Mouse (Mus musculus): ENCODE measurements around the gene Ndufs3. TPM values are rescaled to one million over a fixed set of nuclear protein-coding genes. Genes with fewer than 3 reads are reported as not detected.

The Ndufs3 gene
- total RNA-seq (2021): 100 to 1,000 TPM; 224 to 227 TPM
- long read RNA-seq, transcript Ndufs3-201 (7 exons, 1,046 nt): major isoform, 336 of 357 reads
- long read RNA-seq, partial matches to known transcripts: 4 of 357 reads
- long read RNA-seq, other reads (novel, unspliced or antisense): 16 of 357 reads

DNA sequence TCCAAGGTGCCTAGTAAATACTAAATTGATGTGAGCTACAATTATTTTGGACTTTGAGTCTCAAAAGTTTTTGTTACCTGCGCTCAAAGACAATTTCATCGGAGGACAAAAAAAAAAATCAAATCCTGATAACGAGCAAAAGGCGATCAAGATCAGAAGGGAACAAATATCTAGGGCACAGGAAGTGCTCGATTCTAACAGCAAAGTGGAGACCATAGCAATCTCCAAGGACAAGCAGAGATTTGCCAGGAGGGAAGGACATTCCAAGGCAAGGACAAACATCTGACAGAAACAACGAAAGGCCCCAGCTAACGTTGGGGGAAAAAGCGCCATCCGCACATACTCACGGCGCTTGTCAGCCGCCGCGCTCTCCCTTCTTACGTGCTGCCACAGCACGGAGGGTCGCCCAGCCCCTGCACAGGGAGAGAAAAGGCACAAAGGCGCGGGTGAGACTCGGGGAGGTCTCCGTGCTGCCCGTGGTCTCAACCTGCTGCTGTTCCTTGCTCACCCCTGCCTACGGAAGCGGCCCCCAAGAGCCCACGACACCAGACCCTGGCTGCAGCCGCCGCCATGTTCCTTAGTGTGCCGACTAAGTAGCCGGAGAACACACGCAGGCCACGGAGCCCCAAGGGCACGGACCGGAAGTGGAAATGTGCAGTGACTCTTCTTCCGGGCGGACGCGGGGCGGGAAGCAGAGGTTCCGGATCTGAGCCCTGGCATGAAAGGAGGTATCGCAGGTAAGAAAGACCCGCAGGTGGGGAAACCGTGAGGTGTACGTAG is at the start of gene Ndufs3, which contains the start of gene Kbtbd4:
Ndufs3 (minus strand) TSS at position 752 of the 780 bp plus-strand sequence.
Kbtbd4 (plus strand) TSS at position 665 of the 780 bp plus-strand sequence.
- DNase-seq (ENCODE audit: low spot score in 2 of 2): peak; percentile 88 to 92

DNA sequence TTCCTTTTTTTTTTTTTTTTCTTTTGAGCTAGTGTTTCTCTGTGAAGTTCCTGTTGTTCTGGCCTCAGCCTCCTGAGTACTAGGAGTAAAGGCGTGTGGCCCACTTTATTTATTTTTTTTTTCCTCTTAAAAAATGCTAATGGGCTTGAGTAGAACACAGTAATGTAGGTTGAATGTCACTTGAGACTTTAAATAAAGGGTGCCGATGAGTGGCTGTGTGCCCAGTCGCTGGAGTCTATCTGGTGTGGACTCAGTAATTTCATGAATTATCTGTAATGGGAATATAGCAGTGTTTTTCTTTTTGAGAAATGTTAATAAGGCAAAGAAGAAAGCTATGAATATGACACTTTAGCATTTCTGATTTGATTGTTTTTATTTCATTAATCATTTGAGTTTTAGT is 48.8 kb upstream of the Ndufs3 start:
- no peak for DNase-seq (ENCODE audit: low spot score in 2 of 2)

GRCm38 (mm10) chr2:90950582-90951194 is 46.1 kb upstream of the Ndufs3 start:
- DNase-seq (ENCODE audit: low spot score in 2 of 2): no peak

DNA sequence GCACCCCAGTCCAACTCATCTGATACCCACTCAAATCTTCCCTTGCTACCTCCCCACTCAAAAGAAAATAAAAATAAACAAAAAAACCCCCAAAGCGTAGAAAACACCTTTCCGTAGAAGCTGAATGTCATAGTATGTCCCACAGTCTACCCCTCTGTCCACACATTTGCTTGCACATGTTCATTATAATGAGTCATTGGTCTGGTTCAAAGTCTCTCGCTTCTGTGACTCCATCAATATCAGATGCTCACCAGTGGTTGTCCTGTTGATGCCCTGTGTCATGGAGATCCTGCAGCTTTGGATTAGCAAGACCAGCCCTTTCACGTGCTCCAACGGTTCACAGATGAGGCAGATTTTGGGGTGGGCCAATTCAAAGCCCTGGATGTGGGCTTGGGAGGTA is 45.5 kb upstream of the Ndufs3 start:
- DNase-seq (ENCODE audit: low spot score in 2 of 2): no peak

GRCm38 (mm10) chr2:90941744-90942143 is 37.1 kb upstream of the Ndufs3 start:
- no peak for DNase-seq (ENCODE audit: low spot score in 2 of 2)

DNA sequence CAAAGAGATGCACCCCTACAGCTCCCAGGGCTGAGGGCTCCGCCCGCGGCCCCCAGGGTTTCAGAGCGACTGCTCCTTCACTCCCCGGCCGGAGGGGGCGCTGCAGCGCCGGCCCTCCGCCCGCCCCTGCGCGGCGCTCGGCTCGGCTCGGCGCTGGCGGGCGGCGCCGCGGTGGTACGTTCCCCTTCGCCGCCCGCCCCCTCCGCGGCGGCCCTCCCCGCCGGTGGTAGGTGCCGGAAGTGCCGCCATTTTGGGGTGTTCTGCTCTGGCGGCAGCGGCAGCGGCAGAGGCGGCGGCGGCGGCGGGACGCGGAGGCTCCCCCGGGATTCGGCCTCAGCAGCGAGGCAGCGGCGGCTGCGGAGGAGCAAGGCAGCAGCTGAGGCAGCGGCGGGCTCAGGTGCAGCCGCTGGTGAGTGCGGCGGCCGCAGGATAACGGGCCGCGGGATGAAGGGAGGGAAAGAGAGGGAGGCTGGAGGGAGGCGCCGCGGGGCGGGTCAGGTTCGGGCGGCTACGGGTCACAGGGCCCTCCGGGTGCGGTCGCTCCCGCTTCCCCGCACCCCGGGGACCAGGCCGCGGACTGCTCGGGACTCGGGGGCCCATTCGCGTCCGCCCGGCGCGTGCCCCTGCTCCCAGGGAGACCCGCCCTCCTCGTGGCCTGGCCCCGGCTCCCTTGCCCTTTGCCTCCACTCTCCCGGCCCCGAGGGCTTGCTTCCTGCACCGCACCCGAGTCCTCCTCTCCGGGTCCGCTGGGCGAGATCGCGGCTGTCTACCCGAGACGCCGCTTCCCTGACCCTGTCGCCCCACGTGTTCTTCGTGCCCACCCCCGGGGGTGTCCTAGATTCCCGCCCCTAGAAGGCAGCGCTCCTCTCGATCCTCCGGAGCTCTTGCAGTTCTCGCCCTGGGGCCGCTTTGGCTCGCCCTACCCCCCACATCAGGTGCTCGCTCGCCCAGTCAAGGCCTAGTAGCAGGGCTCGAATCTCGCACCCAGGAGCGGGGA is 35.9 kb upstream of the Ndufs3 start, which contains the start of gene Celf1:
Celf1 (plus strand) TSS at position 150 of the 997 bp plus-strand sequence.
- peak; percentile 72 to 86 for DNase-seq (ENCODE audit: low spot score in 2 of 2)

- no peak for DNase-seq (ENCODE audit: low spot score in 2 of 2)
Measured at GRCm38 (mm10) chr2:90939750-90940149, 35.1 kb upstream of the Ndufs3 start.

DNA sequence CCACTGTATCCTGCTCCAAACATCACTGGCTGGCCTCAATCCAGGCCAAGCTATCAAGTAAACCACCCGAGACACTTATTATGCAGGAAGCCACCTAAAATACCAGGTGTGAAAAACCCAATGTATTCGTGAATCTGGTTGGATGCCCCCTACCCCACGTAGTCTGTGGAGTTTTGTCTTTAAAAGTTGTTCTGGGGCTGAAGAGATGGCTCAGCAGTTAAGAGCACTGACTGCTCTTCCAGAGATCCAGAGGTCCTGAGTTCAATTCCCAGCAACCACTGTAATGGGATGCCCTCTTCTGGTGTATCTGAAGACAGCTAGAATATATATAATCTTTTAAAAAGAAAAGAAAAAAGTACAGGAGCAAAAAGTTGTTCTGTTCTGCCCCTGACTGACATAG is 33.7 kb upstream of the Ndufs3 start:
- DNase-seq (ENCODE audit: low spot score in 2 of 2): no peak

DNA sequence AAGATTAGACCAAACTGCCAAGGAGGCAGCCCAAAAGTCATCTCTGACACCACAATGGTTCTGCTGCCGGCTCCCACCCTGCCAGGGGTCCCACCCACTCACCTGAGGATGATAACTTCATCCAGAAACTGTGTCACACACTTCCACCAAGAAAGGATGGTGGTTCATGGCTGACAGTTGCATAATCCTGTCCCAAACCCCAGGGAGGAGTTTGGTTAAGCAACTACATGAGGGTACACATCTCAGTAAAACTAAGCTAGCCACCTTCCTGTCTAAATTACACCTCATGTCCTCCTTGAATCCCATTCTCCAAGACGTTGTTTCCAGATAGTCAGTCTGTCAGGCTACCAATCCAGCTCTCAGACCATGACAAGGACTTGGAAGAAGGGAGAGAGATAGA is 27.6 kb upstream of the Ndufs3 start:
- DNase-seq (ENCODE audit: low spot score in 2 of 2): no peak

GRCm38 (mm10) chr2:90931829-90932228 is 27.2 kb upstream of the Ndufs3 start:
- DNase-seq (ENCODE audit: low spot score in 2 of 2): no peak

GRCm38 (mm10) chr2:90928566-90928965 is 23.9 kb upstream of the Ndufs3 start:
- DNase-seq (ENCODE audit: low spot score in 2 of 2): no peak

- no peak for DNase-seq (ENCODE audit: low spot score in 2 of 2)
Measured at GRCm38 (mm10) chr2:90922636-90923035, 18.0 kb upstream of the Ndufs3 start.

GRCm38 (mm10) chr2:90921178-90921577 is 16.6 kb upstream of the Ndufs3 start:
- no peak for DNase-seq (ENCODE audit: low spot score in 2 of 2)

DNA sequence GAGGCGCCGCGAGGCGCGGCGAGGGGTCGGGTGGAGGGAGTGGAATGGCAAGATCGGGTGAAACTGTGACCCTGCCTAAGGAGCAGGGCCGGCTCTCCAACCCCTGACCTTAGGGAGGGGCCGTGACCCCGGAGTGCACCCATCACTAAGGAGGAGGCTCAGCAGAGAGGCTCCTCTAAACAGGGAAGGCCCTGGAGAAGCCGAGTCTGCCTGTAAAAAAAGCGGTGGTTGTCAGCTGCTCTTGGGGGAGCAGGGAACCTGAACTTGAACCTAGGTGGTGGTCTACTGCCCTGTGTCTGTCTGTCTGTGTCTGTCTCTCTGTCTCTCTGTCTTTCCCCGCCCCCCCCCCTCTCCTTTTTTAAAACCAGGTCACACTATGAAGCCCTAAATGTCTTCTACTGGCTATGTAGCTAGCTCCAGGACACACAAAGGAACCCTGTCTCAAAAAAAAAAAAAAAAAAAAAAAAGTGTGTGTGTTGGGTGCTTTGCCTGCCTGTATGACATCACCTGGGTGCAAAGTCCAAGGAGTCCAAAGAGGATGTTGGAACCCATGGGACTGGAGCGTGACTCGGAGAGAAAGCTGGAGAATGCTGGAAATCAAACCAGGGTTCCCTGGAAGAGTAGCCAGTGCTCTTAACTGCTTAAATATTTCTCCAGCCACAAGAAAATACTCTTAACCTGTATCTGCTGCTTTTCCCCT is 13.5 kb upstream of the Ndufs3 start:
- no peak for DNase-seq (ENCODE audit: low spot score in 2 of 2)

DNA sequence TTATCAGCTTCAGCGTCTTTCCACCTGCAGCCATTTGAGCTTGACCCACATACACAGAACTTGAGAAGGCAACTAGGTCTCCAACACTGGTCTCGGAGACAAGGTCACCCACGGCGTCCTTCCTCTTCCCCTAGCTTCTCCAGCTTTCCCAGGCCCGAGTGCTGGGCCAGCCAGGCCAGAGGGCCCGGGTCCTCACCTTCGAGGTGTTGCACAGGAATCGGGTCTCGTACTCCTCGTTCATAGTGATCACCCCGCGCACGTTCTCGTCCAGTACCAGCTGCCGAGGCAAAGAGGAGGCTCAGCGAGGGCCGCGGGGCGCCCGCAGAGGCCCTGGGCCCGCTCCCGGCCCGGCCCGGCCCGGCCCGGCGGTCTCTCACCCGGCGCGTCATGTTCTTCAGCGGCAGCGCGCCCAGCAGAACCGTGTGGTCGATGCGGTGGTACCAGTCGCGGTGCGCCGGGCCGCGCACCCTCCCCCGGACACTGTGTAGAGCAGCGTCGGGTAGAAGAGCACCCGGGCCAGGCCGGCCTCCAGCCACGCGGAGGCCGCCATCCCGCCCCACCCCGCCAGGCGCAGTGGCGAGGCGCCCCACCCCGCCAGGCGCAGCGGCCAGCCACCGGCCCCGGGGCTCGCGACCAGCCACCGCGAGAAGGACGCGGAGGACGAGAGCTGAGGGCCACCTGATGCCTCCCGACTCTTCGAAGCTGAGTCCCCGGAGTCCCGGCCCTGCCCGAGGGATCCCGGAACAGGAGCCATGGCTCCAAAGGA is 12.8 kb upstream of the Ndufs3 start:
- peak; percentile 74 to 78 for DNase-seq (ENCODE audit: low spot score in 2 of 2)

GRCm38 (mm10) chr2:90916560-90917232 is 12.1 kb upstream of the Ndufs3 start:
- DNase-seq (ENCODE audit: low spot score in 2 of 2): no peak

- no peak for DNase-seq (ENCODE audit: low spot score in 2 of 2)
Measured at GRCm38 (mm10) chr2:90915516-90915915, 10.9 kb upstream of the Ndufs3 start.

DNA sequence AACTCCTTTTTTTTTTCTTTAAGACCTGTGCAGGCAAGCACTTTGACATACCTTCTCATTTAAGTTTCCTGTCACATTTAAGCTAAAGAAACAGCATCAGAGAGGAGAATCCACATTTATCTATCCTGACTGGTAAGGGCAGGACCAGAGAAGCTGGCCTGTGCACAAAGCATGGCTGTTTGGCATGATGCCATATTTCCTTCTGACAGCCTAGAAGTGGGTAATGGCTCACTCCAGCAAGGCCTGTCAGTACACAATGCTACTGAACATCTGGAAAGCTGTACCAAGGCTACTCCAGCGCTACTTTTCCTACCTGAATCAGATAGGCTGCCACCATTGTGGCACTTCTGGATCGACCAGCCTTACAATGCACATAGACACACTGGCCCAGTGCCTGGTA is 9.0 kb upstream of the Ndufs3 start:
- DNase-seq (ENCODE audit: low spot score in 2 of 2): no peak

- DNase-seq (ENCODE audit: low spot score in 2 of 2): no peak
Measured at GRCm38 (mm10) chr2:90911668-90912067, 7.0 kb upstream of the Ndufs3 start.

Data from layer of hippocampus, postnatal 10 days (tissue).